In the genomic region with DNA sequence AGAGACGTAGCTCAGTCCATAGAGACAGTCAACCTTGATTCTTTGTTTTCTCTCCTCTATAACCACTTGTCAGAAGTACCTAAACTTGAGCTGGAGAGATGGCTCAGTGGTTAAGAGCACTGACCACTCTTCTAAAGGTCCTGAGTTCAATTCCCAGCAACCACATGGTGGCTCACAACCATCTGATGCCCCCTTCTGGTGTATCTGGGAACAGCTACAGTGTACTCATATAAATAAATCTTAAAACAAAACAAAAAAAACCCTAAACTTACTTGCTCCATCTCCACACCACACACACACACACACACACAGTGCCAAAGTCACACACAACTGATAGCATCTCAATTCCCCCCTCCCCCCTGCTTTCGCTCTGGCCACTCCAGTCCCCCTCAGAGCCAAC, we compare ENCODE assay signal across 9 mouse cellular contexts. TPM values are rescaled to one million over a fixed set of nuclear protein-coding genes. Genes with fewer than 3 reads are reported as not detected.
A peak's percentile ranks its signal among the peaks of the same experiment; 100 is the strongest.
DNase-seq lines count a peak whose midpoint lies in the region; ATAC-seq and TF ChIP-seq lines count a peak whose summit lies in the region.
"Had no signal": no experiment of that assay in that cellular context is flagged by ENCODE, and none has a peak within 500 bp of the region (broad histone marks: within the 10 kb centered on the region; RNA-seq: fewer than 3 reads in every experiment).

No protein-coding gene starts in this region.

- no peak overlapping the region for H3K27ac ChIP-seq in kidney, embryonic 16.5 days (ENCODE audit: low read length)
- H3K27ac ChIP-seq in hindbrain, embryonic 11.5 days (ENCODE audit: low read depth, low read length): no peak overlapping the region
- H3K27ac ChIP-seq in midbrain, embryonic 14.5 days (replicated peaks; ENCODE audit: low read depth, low read length): no peak overlapping the region

- no peak for DNase-seq in kidney, adult 9 months
- DNase-seq in Patski (ENCODE audit: low read depth, low spot score): no peak
- no peak for DNase-seq in hindbrain, embryonic 11.5 days (ENCODE audit: low spot score)
- DNase-seq in midbrain, embryonic 14.5 days: no peak
- DNase-seq in left cerebral cortex, postnatal 10 days (ENCODE audit: extremely low spot score in 1 of 2, low spot score in 2 of 2): no peak
- no peak for DNase-seq in adrenal gland, adult (ENCODE audit: inconsistent age in 2 of 2, low spot score in 1 of 2)
- DNase-seq in cerebellum, adult 11 months: no peak

- in situ Hi-C loops in Patski (cut with MboI; ENCODE audit: low pct_unique_long_range_greater_than_20kb): no loop called here

- peak; percentile 28 for TF ChIP-seq CTCF in Patski (IDR thresholded peaks at IDR 0.05)

- H3K9ac ChIP-seq in kidney, embryonic 16.5 days (replicated peaks; ENCODE audit: low read length): peak overlapping the region; percentile 82; the same call in 1 of the 2 replicates
- no peak overlapping the region for H3K9ac ChIP-seq in hindbrain, embryonic 11.5 days (ENCODE audit: low read depth, low read length)
- H3K9ac ChIP-seq in midbrain, embryonic 14.5 days (replicated peaks; ENCODE audit: low read length): no peak overlapping the region

- peaks cover 10% of the 10 kb centered on the region for H3K36me3 ChIP-seq in kidney, embryonic 16.5 days (ENCODE audit: insufficient read depth, low read length)
- peaks cover 2% of the 10 kb centered on the region; the same call in 1 of the 2 replicates for H3K36me3 ChIP-seq in hindbrain, embryonic 11.5 days (ENCODE audit: control insufficient read depth, insufficient read depth, low read length)
- H3K36me3 ChIP-seq in midbrain, embryonic 14.5 days (ENCODE audit: control insufficient read depth, insufficient read depth, low read length): peaks cover 12% of the 10 kb centered on the region

- intact Hi-C loops in left cerebral cortex, postnatal 10 days (cut with DNase I): no loop called here

- no peak for ATAC-seq in kidney, embryonic 16.5 days (ENCODE audit: low FRiP score, low TSS enrichment)
- no peak for ATAC-seq in Patski
- ATAC-seq in hindbrain, embryonic 11.5 days (ENCODE audit: low FRiP score): no peak
- ATAC-seq in midbrain, embryonic 14.5 days (ENCODE audit: low FRiP score, low TSS enrichment): no peak

- H3K27me3 ChIP-seq in kidney, embryonic 16.5 days (ENCODE audit: insufficient read depth, low read length): no peaks in the 10 kb centered on the region
- no peaks in the 10 kb centered on the region for H3K27me3 ChIP-seq in Patski
- no peaks in the 10 kb centered on the region for H3K27me3 ChIP-seq in hindbrain, embryonic 11.5 days (ENCODE audit: control insufficient read depth, insufficient read depth, low read length)
- H3K27me3 ChIP-seq in midbrain, embryonic 14.5 days (ENCODE audit: control insufficient read depth, insufficient read depth, low read length): no peaks in the 10 kb centered on the region

- CTCF ChIA-PET in Patski (lab: Charles Lee): interaction anchor here (2.0 kb wide), 1 partner anchor 156 kb away, joined by 5 read pairs; no protein-coding TSS in a partner anchor

- H3K9me3 ChIP-seq in kidney, embryonic 16.5 days (ENCODE audit: low read length): no peaks in the 10 kb centered on the region
- no peaks in the 10 kb centered on the region for H3K9me3 ChIP-seq in hindbrain, embryonic 11.5 days (ENCODE audit: control insufficient read depth, low read length)
- no peaks in the 10 kb centered on the region for H3K9me3 ChIP-seq in midbrain, embryonic 14.5 days (ENCODE audit: control insufficient read depth, low read length)

- peaks cover 22% of the 10 kb centered on the region for H3K4me1 ChIP-seq in kidney, embryonic 16.5 days (ENCODE audit: insufficient read depth, low read length)
- no peaks in the 10 kb centered on the region for H3K4me1 ChIP-seq in hindbrain, embryonic 11.5 days (replicated peaks; ENCODE audit: control insufficient read depth, insufficient read depth, low read length)
- H3K4me1 ChIP-seq in midbrain, embryonic 14.5 days (ENCODE audit: control insufficient read depth, insufficient read depth, low read length): peaks cover 15% of the 10 kb centered on the region

- H3K4me2 ChIP-seq in kidney, embryonic 16.5 days (replicated peaks; ENCODE audit: low read depth, low read length): peak overlapping the region; percentile 94
- peak overlapping the region; percentile 58 for H3K4me2 ChIP-seq in hindbrain, embryonic 11.5 days (replicated peaks; ENCODE audit: low read depth, low read length)
- H3K4me2 ChIP-seq in midbrain, embryonic 14.5 days (ENCODE audit: low read length): peak overlapping the region; percentile 95

- POLR2A ChIA-PET in Patski (lab: Charles Lee): no interaction called here

- 87% methylated on average over 2 of the region's 2 CpGs for WGBS in kidney, embryonic 16.5 days
- WGBS in hindbrain, embryonic 11.5 days: 83% methylated on average over 2 of the region's 2 CpGs
- 78% methylated on average over 2 of the region's 2 CpGs for WGBS in midbrain, embryonic 14.5 days

- peak overlapping the region; percentile 66 for H3K4me3 ChIP-seq in kidney, embryonic 16.5 days (ENCODE audit: low read length)
- peak overlapping the region; percentile 64 for H3K4me3 ChIP-seq in hindbrain, embryonic 11.5 days (ENCODE audit: low read depth, low read length)
- H3K4me3 ChIP-seq in midbrain, embryonic 14.5 days (replicated peaks; ENCODE audit: low read depth, low read length): peak overlapping the region; percentile 67; the same call in 1 of the 2 replicates

RNA-seq across cellular contexts. Expression of gene Rad51ap1, which starts 1.3 kb away (rescaled TPM):
- 51.5 and 56.8 TPM in 2 replicates for polyA plus RNA-seq in kidney, embryonic 16.5 days (2015; fragmentation: Nextera tagmentation; extraction: Ambion mirVana)
- 14.4 TPM for polyA plus RNA-seq in Patski (2021)
- 64.0 and 65.9 TPM in 2 replicates for polyA plus RNA-seq in hindbrain, embryonic 11.5 days (2014; fragmentation: Nextera tagmentation; extraction: Ambion mirVana)
- polyA plus RNA-seq in midbrain, embryonic 14.5 days (2014; fragmentation: Nextera tagmentation; extraction: Ambion mirVana): 13.2 and 14.8 TPM in 2 replicates
- total RNA-seq in left cerebral cortex, postnatal 10 days (2021): 1 to 10 TPM; 4.1 to 4.9 TPM

RNA-seq across cellular contexts. Expression of gene D6Wsu163e, which starts 1.7 kb away (rescaled TPM):
- polyA plus RNA-seq in kidney, embryonic 16.5 days (2015; fragmentation: Nextera tagmentation; extraction: Ambion mirVana): 18.6 and 19.4 TPM in 2 replicates
- polyA plus RNA-seq in Patski (2021): 26.6 TPM
- polyA plus RNA-seq in hindbrain, embryonic 11.5 days (2014; fragmentation: Nextera tagmentation; extraction: Ambion mirVana): 19.3 and 25.6 TPM in 2 replicates
- polyA plus RNA-seq in midbrain, embryonic 14.5 days (2014; fragmentation: Nextera tagmentation; extraction: Ambion mirVana): 28.6 and 34.8 TPM in 2 replicates
- total RNA-seq in left cerebral cortex, postnatal 10 days (2021): 10 to 100 TPM; 40.0 to 44.8 TPM

RNA-seq across cellular contexts. Expression of gene Dyrk4, which starts 16.4 kb away (rescaled TPM):
- polyA plus RNA-seq in kidney, embryonic 16.5 days (2015; fragmentation: Nextera tagmentation; extraction: Ambion mirVana): not detected in 2 replicates
- not detected for polyA plus RNA-seq in Patski (2021)
- not detected in 2 replicates for polyA plus RNA-seq in hindbrain, embryonic 11.5 days (2014; fragmentation: Nextera tagmentation; extraction: Ambion mirVana)
- not detected in 2 replicates for polyA plus RNA-seq in midbrain, embryonic 14.5 days (2014; fragmentation: Nextera tagmentation; extraction: Ambion mirVana)
- total RNA-seq in left cerebral cortex, postnatal 10 days (2021): under 1 TPM in 1 of 2 experiments, not detected in 1; 0.15 TPM
- total RNA-seq: liver, adult 2 months had no signal
- polyA plus RNA-seq: liver, adult 2 months had no signal
